Mouse (Mus musculus) stomach, embryonic 14.5 days (tissue): Measurements from ENCODE around the gene Mgea5. TPM values are rescaled to one million over a fixed set of nuclear protein-coding genes. Genes with fewer than 3 reads are reported as not detected.
A peak's percentile ranks its signal among the peaks of the same experiment; 100 is the strongest.

Experiments used
- ATAC-seq: fragments of 200-750 bp; cut with Nextera tagmentation; 2 replicates; pipeline ENCODE4 v1.8.0; 2017; ENCODE audit warnings: low read depth, moderate TSS enrichment; ENCODE audit not compliant: insufficient number of reproducible peaks, insufficient read depth, low FRiP score
- H3K27ac ChIP-seq: fragments of 300-500 bp; sonication (generic); 2 replicates; pipeline ENCODE4 v1.5.1; 2014; ENCODE audit warnings: mild to moderate bottlenecking, low read length, moderate library complexity, mixed read lengths
- H3K27me3 ChIP-seq: fragments of 300-500 bp; sonication (generic); 2 replicates; pipeline ENCODE4 v1.6.1; 2014; ENCODE audit warnings: low read length, control low read depth, mixed read lengths; ENCODE audit not compliant: control insufficient read depth, insufficient read depth
- H3K36me3 ChIP-seq: fragments of 300-500 bp; sonication (generic); 2 replicates; pipeline ENCODE4 v1.6.1; 2014; ENCODE audit warnings: mild to moderate bottlenecking, control low read depth, low read length, moderate library complexity, mixed read lengths; ENCODE audit not compliant: control insufficient read depth, insufficient read depth
- H3K4me1 ChIP-seq: fragments of 300-500 bp; sonication (generic); 2 replicates; pipeline ENCODE4 v1.6.1; 2014; ENCODE audit warnings: low read length, control low read depth, mixed read lengths; ENCODE audit not compliant: control insufficient read depth, insufficient read depth
- H3K4me2 ChIP-seq: fragments of 300-500 bp; sonication (generic); replicated peaks from 2 replicates; pipeline ENCODE4 v1.6.1; 2014; ENCODE audit warnings: low read depth, low read length, control low read depth
- H3K4me3 ChIP-seq: fragments of 300-500 bp; sonication (generic); 2 replicates; pipeline ENCODE4 v1.5.1; 2014; ENCODE audit warnings: low read depth, low read length, control low read depth
- H3K9ac ChIP-seq: fragments of 300-500 bp; sonication (generic); replicated peaks from 2 replicates; pipeline ENCODE4 v1.6.1; 2014; ENCODE audit warnings: low read depth, mild to moderate bottlenecking, control low read depth, low read length, moderate library complexity, mixed read lengths
- H3K9me3 ChIP-seq: fragments of 300-500 bp; sonication (generic); 2 replicates; pipeline ENCODE4 v1.6.1; 2016; ENCODE audit warnings: low read depth, low read length, control low read depth; ENCODE audit not compliant: control insufficient read depth
- WGBS: fragments of 180-500 bp; shearing (Covaris S2); extraction: QIAGEN DNeasy Blood & Tissue Kit; methylation state at CpG from one replicate; pipeline ENCODE4 v1.1.7; 2014; 5-methylcytosine and 5-hydroxymethylcytosine counted together
- polyA plus RNA-seq: library from polyadenylated mRNA; unstranded; fragments of >200 nt; fragmentation: Nextera tagmentation; extraction: Ambion mirVana; gene quantifications from 2 replicates; pipeline ENCODE4 v1.2.1, GENCODE M21; 2014

Gene Mgea5
- polyA plus RNA-seq, 1 experiment from 2014 or later: 74.8 TPM

- H3K9me3 ChIP-seq: no peaks in the 10 kb centered on the region
- H3K9ac ChIP-seq: no peak overlapping the region
- no peak overlapping the region for H3K27ac ChIP-seq
- H3K4me3 ChIP-seq: no peak overlapping the region
- 89% methylated on average over 6 of the region's 6 CpGs for WGBS
- no peaks in the 10 kb centered on the region for H3K27me3 ChIP-seq
- peaks cover 6% of the 10 kb centered on the region; the same call in 1 of the 2 replicates for H3K4me1 ChIP-seq
- H3K36me3 ChIP-seq: no peaks in the 10 kb centered on the region
- no peak for ATAC-seq
- H3K4me2 ChIP-seq: no peak overlapping the region
Measured at GRCm38 (mm10) chr19:45792404-45792803, 8.8 kb upstream of the Mgea5 start.

GRCm38 (mm10) chr19:45789888-45790874 is 6.5 kb upstream of the Mgea5 start:
- H3K27me3 ChIP-seq: no peaks in the 10 kb centered on the region
- 78% methylated on average over 13 of the region's 13 CpGs for WGBS
- H3K27ac ChIP-seq: peak overlapping the region; percentile 27; the same call in 1 of the 2 replicates
- no peak overlapping the region for H3K4me3 ChIP-seq
- H3K4me1 ChIP-seq: no peaks in the 10 kb centered on the region
- H3K4me2 ChIP-seq: no peak overlapping the region
- no peaks in the 10 kb centered on the region for H3K9me3 ChIP-seq
- H3K36me3 ChIP-seq: no peaks in the 10 kb centered on the region
- peak; percentile 72 for ATAC-seq
- H3K9ac ChIP-seq: no peak overlapping the region

DNA sequence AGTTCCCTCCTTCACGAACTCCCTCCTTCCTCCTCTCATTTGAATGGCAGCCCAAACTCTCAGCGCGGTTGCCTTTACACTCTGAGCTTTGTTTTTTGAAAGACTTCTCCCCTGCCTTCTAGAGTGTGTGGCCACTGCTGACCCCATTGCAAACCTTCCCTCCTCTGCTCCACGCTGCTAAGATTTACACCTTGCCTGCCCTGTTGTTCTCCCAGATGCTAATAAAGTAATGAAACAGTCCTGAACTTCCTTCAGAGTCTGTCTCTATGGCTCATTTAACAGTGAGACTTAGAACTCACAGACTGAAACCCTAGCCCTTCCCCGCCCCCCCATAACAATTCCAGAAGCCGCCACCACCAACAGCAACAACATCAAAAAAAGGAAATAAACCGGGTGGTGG is 5.7 kb upstream of the Mgea5 start:
- no peak for ATAC-seq
- Histone ChIP-seq H3K4me2 (no peak overlapping the region), H3K27ac (no peak overlapping the region), H3K9ac (no peak overlapping the region), H3K36me3 (no peaks in the 10 kb centered on the region), H3K4me1 (no peaks in the 10 kb centered on the region), H3K4me3 (no peak overlapping the region), H3K27me3 (no peaks in the 10 kb centered on the region), H3K9me3 (no peaks in the 10 kb centered on the region)
- WGBS: 79% methylated on average over 7 of the region's 7 CpGs

GRCm38 (mm10) chr19:45788337-45788736 is 4.7 kb upstream of the Mgea5 start:
- ATAC-seq: no peak
- WGBS: 77% methylated on average over 4 of the region's 4 CpGs

GRCm38 (mm10) chr19:45787450-45787849 is 3.8 kb upstream of the Mgea5 start:
- Histone ChIP-seq H3K9me3 (no peaks in the 10 kb centered on the region), H3K27ac (no peak overlapping the region), H3K9ac (no peak overlapping the region), H3K36me3 (no peaks in the 10 kb centered on the region), H3K4me2 (no peak overlapping the region), H3K4me1 (no peaks in the 10 kb centered on the region), H3K27me3 (no peaks in the 10 kb centered on the region), H3K4me3 (no peak overlapping the region)
- no peak for ATAC-seq
- WGBS: 60% methylated on average over 3 of the region's 3 CpGs

More at GRCm38 (mm10) chr19:45788337-45788736, 4.7 kb upstream of the Mgea5 start:
- no peak overlapping the region for H3K4me3 ChIP-seq
- H3K9ac ChIP-seq: no peak overlapping the region
- H3K9me3 ChIP-seq: no peaks in the 10 kb centered on the region
- H3K4me1 ChIP-seq: no peaks in the 10 kb centered on the region
- H3K27me3 ChIP-seq: no peaks in the 10 kb centered on the region
- no peak overlapping the region for H3K4me2 ChIP-seq
- H3K27ac ChIP-seq: no peak overlapping the region
- no peaks in the 10 kb centered on the region for H3K36me3 ChIP-seq

GRCm38 (mm10) chr19:45785470-45785869 is 1.8 kb upstream of the Mgea5 start:
- peaks cover 3% of the 10 kb centered on the region; the same call in 1 of the 2 replicates for H3K36me3 ChIP-seq
- no peak overlapping the region for H3K9ac ChIP-seq
- ATAC-seq: no peak
- H3K4me1 ChIP-seq: peaks cover 7% of the 10 kb centered on the region
- H3K27me3 ChIP-seq: no peaks in the 10 kb centered on the region
- H3K9me3 ChIP-seq: no peaks in the 10 kb centered on the region
- WGBS: 49% methylated on average over 3 of the region's 3 CpGs
- no peak overlapping the region for H3K4me2 ChIP-seq
- no peak overlapping the region for H3K27ac ChIP-seq
- no peak overlapping the region for H3K4me3 ChIP-seq

DNA sequence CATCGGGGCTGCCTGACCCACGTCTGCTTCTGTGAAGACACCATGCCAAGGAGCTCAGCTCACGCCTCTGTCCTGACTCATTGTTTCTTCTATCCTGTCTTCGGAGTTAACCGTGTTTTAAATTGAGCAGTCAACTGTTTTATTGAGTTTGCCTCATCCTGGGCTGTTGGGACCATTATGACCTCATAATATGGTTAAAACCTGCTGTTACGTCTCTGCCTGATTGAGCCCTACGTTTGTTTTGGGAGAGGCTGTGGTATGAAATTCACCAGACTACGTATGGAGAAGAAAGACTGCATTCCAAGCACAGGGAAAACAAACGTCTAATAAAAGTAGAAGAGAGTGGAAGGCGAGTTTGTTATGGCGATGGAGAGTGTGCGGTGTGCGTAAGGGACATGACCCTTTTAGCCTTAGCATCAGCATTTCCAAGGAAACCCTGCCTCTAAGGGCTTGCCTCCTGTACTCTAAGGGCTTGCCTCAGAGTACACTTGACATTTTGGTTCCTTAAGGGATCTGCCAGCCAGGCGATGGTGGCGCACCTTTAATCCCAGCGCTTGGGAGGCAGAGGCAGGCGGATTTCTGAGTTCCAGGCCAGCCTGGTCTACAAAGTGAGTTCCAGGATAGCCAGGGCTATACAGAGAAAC is 418 bp upstream of the Mgea5 start:
- Histone ChIP-seq H3K36me3 (peaks cover 10% of the 10 kb centered on the region; the same call in 1 of the 2 replicates), H3K4me1 (peaks cover 12% of the 10 kb centered on the region), H3K9ac (0 out of 2 replicates have a peak overlapping the region, but pooled peaks have one; percentile 21), H3K4me3 (peak overlapping the region; percentile 37), H3K4me2 (peak overlapping the region; percentile 63), H3K27ac (peak overlapping the region; percentile 76; the same call in 1 of the 2 replicates), H3K27me3 (no peaks in the 10 kb centered on the region), H3K9me3 (no peaks in the 10 kb centered on the region)
- 30% methylated on average over 17 of the region's 17 CpGs for WGBS
- ATAC-seq: no peak

DNA sequence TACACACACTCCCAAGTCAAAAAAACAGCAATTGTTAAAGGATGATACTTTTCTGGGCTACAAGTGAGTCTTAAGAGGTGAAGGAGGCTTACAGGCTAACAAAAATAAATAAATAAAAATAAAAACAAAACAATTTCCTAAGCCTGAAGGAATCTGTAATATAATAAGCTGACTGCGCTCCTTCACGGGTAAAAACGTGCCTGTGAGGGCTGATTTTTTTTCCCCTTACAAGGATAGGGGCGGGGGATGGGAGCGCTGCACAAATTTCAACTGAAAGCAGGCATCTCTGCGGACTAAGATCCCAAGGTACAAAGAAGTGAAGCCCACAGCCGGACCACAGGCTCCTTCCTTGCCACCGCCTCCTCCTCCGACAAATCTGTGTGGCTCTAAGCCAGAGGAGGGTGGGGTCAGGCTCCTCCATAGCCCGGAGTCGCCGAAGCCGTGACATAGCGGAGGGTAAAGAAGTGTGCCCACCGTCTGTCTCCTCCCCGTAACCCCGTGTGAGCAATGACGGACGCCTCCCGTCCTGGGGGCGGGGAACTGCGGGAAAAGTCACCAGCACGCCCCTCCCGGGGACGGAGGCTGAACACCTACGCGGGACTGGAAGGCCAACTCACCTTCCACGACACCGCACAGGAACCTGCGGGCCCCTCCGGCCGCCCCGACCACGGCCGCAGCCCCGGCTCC is 1.2 kb downstream of the Mgea5 start:
- H3K36me3 ChIP-seq: peaks cover 26% of the 10 kb centered on the region; the same call in 1 of the 2 replicates
- H3K27ac ChIP-seq: peak overlapping the region; percentile 94
- under 1% methylated on average over 35 of the region's 36 CpGs for WGBS
- peak overlapping the region; percentile 58 for H3K4me2 ChIP-seq
- peak overlapping the region; percentile 76 for H3K4me3 ChIP-seq
- H3K27me3 ChIP-seq: no peaks in the 10 kb centered on the region
- ATAC-seq: peak; percentile 47
- no peaks in the 10 kb centered on the region for H3K9me3 ChIP-seq
- H3K4me1 ChIP-seq: peaks cover 12% of the 10 kb centered on the region
- peak overlapping the region; percentile 92 for H3K9ac ChIP-seq
